Mouse (Mus musculus) liver, postnatal 0 days (tissue): Measurements from ENCODE around the gene Pdhb.

Experiments
- CTCF ChIP-seq: sonication (generic); IDR thresholded peaks from 2 replicates; pipeline ENCODE4 v1.5.1; 2016; ENCODE audit warnings: antibody characterized with exemption, low read depth
- EP300 ChIP-seq: IDR thresholded peaks from 2 replicates; pipeline ENCODE4 v1.6.1; 2016; ENCODE audit warnings: antibody characterized with exemption, low read depth, mild to moderate bottlenecking

DNA sequence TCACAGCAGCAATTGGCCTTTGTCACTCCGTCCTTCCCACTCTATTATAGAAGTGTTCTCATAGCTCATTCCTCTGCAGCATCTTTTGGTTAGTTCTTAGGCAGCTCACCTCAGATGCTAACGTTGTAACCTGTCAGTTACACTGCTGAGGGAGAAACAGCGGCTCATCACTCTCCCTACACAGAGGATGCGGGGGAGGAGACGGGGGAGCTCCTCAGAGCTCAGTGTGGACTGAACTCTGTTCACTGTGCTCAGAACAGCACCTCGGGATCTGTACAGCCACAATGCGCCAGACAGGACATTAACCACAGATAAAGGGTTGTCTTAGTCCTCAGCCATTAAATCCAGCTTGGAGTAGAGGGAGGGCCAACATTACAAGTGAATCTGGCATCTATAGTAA lies 8.4 kb downstream of the Pdhb start:
- TF ChIP-seq CTCF (no peak), EP300 (no peak)
